Mouse (Mus musculus) erythroblast, embryonic 14.5 days (primary cell): ENCODE measurements at regions not wholly inside any gene's neighbourhood (a gene's known extent, or its start where the extent isn't known, plus 50 kb on each side); places are given as distances from the start of the nearest gene placed in this dataset.

Source experiments
- GATA1 ChIP-seq: IDR thresholded peaks from 2 replicates; pipeline ENCODE4 v1.6.1; 2012; ENCODE audit warnings: low read length, inconsistent platforms, mixed read lengths
- TAL1 ChIP-seq: IDR thresholded peaks from 3 replicates; pipeline ENCODE4 v1.6.1; 2012; ENCODE audit warnings: low read length, inconsistent platforms, mixed read lengths

- TF ChIP-seq TAL1 = no peak
- no peak for TF ChIP-seq GATA1
Measured at GRCm38 (mm10) chr15:63195031-63195430, 649.9 kb downstream of the Gsdmc2 start.
